Mouse (Mus musculus) embryonic facial prominence, embryonic 11.5 days (tissue): ENCODE measurements around the gene Hoxc11. TPM values are rescaled to one million over a fixed set of nuclear protein-coding genes. Genes with fewer than 3 reads are reported as not detected.

Experiments
- ATAC-seq: fragments of 200-750 bp; cut with Nextera tagmentation; replicated peaks from 2 replicates; pipeline ENCODE4 v1.8.0; 2017; ENCODE audit warnings: low read depth; ENCODE audit not compliant: insufficient number of reproducible peaks, low FRiP score, low TSS enrichment
- DNase-seq: peaks from one replicate; pipeline ENCODE4 v3.0.0-alpha.2; 2015; ENCODE audit warnings: low spot score
- H3K27ac ChIP-seq: fragments of 300-500 bp; sonication (generic); replicated peaks from 2 replicates; pipeline ENCODE4 v1.5.1; 2014; ENCODE audit warnings: mild to moderate bottlenecking, low read depth, low read length, control low read depth
- H3K27me3 ChIP-seq: fragments of 300-500 bp; sonication (generic); 2 replicates; pipeline ENCODE4 v1.6.1; 2014; ENCODE audit warnings: mild to moderate bottlenecking, low read length, moderate library complexity, mixed read lengths; ENCODE audit not compliant: control insufficient read depth, insufficient read depth
- H3K36me3 ChIP-seq: fragments of 300-500 bp; sonication (generic); replicated peaks from 2 replicates; pipeline ENCODE4 v1.6.1; 2014; ENCODE audit warnings: low read depth, mild to moderate bottlenecking, low read length, moderate library complexity, mixed read lengths; ENCODE audit not compliant: control insufficient read depth, insufficient read depth
- H3K4me1 ChIP-seq: fragments of 300-500 bp; sonication (generic); 2 replicates; pipeline ENCODE4 v1.6.1; 2014; ENCODE audit warnings: low read length, mixed read lengths; ENCODE audit not compliant: control insufficient read depth, insufficient read depth
- H3K4me2 ChIP-seq: fragments of 300-500 bp; sonication (generic); 2 replicates; pipeline ENCODE4 v1.6.1; 2014; ENCODE audit warnings: low read depth, mild to moderate bottlenecking, control low read depth, low read length, moderate library complexity
- H3K4me3 ChIP-seq: fragments of 300-500 bp; sonication (generic); 2 replicates; pipeline ENCODE4 v1.5.1; 2014; ENCODE audit warnings: low read depth, low read length, control low read depth
- H3K9ac ChIP-seq: fragments of 300-500 bp; sonication (generic); replicated peaks from 2 replicates; pipeline ENCODE4 v1.6.1; 2014; ENCODE audit warnings: mild to moderate bottlenecking, control low read depth, low read length
- H3K9me3 ChIP-seq: fragments of 300-500 bp; sonication (generic); replicated peaks from 2 replicates; pipeline ENCODE4 v1.6.1; 2016; ENCODE audit warnings: mild to moderate bottlenecking, low read length, inconsistent platforms, mixed read lengths; ENCODE audit not compliant: control insufficient read depth
- WGBS: fragments of 180-500 bp; shearing (Covaris S2); extraction: QIAGEN DNeasy Blood & Tissue Kit; methylation state at CpG from one replicate; pipeline ENCODE4 v1.1.7; 2014; 5-methylcytosine and 5-hydroxymethylcytosine counted together
- polyA plus RNA-seq: library from polyadenylated mRNA; unstranded; fragments of >200 nt; fragmentation: Nextera tagmentation; extraction: Ambion mirVana; gene quantifications from 2 replicates; pipeline ENCODE4 v1.2.1, GENCODE M21; 2014

Hoxc11 gene
- polyA plus RNA-seq, 1 experiment from 2014 or later = not detected

- 1% methylated on average over 26 of the region's 26 CpGs for WGBS
- Histone ChIP-seq H3K36me3 (no peaks in the 10 kb centered on the region), H3K9ac (no peak overlapping the region), H3K4me3 (no peak overlapping the region), H3K4me2 (no peak overlapping the region), H3K4me1 (no peaks in the 10 kb centered on the region), H3K27ac (no peak overlapping the region), H3K9me3 (no peaks in the 10 kb centered on the region), H3K27me3 (peaks cover 89% of the 10 kb centered on the region)
- DNase-seq = no peak
- no peak for ATAC-seq
Observed at GRCm38 (mm10) chr15:102965003-102965891, 11.0 kb downstream of the Hoxc11 start.

- WGBS = 3% methylated on average over 28 of the region's 30 CpGs
- no peaks in the 10 kb centered on the region for H3K36me3 ChIP-seq
- no peak overlapping the region for H3K9ac ChIP-seq
- DNase-seq = peak; percentile 88
- H3K27ac ChIP-seq = no peak overlapping the region
- H3K4me1 ChIP-seq = no peaks in the 10 kb centered on the region
- no peak overlapping the region for H3K4me2 ChIP-seq
- H3K27me3 ChIP-seq = peaks cover 89% of the 10 kb centered on the region
- no peaks in the 10 kb centered on the region for H3K9me3 ChIP-seq
- no peak overlapping the region for H3K4me3 ChIP-seq
- ATAC-seq = 0 out of 2 replicates have a peak, but pooled peaks have one; percentile 39
Observed at GRCm38 (mm10) chr15:102965892-102966775, 11.9 kb downstream of the Hoxc11 start.

- no peaks in the 10 kb centered on the region for H3K36me3 ChIP-seq
- peaks cover 90% of the 10 kb centered on the region for H3K27me3 ChIP-seq
- DNase-seq (no peak), ATAC-seq (no peak; the same call in 1 of the 2 replicates)
- no peak within 1 kb of the TSS for H3K27ac ChIP-seq
- no peaks in the 10 kb centered on the region for H3K4me1 ChIP-seq
- no peaks in the 10 kb centered on the region for H3K9me3 ChIP-seq
- 1% methylated on average over 27 of the region's 27 CpGs for WGBS
- no peak within 1 kb of the TSS for H3K4me3 ChIP-seq
- H3K9ac ChIP-seq = no peak within 1 kb of the TSS
- H3K4me2 ChIP-seq = no peak within 1 kb of the TSS
Observed at GRCm38 (mm10) chr15:102966776-102967311, 12.6 kb downstream of the Hoxc11 start, which contains the start of gene Hoxc10. TSS of gene Hoxc10 (plus strand) at chr15:102966796.

- H3K4me2 ChIP-seq = no peak within 1 kb of the TSS
- H3K4me1 ChIP-seq = no peaks in the 10 kb centered on the region
- no peaks in the 10 kb centered on the region for H3K9me3 ChIP-seq
- H3K9ac ChIP-seq = no peak within 1 kb of the TSS
- H3K4me3 ChIP-seq = no peak within 1 kb of the TSS
- DNase-seq (no peak), ATAC-seq (no peak)
- H3K36me3 ChIP-seq = no peaks in the 10 kb centered on the region
- H3K27me3 ChIP-seq = peaks cover 93% of the 10 kb centered on the region
- H3K27ac ChIP-seq = no peak within 1 kb of the TSS
- 2% methylated on average over 12 of the region's 12 CpGs for WGBS
Observed at GRCm38 (mm10) chr15:102967312-102967510, 13.0 kb downstream of the Hoxc11 start, which contains the start of gene Hoxc5. TSS of gene Hoxc5 (plus strand) at chr15:102967443.

- Histone ChIP-seq H3K27ac (no peak overlapping the region), H3K4me3 (no peak overlapping the region), H3K9me3 (no peaks in the 10 kb centered on the region), H3K36me3 (no peaks in the 10 kb centered on the region), H3K27me3 (peaks cover 93% of the 10 kb centered on the region), H3K9ac (no peak overlapping the region), H3K4me1 (no peaks in the 10 kb centered on the region), H3K4me2 (no peak overlapping the region)
- DNase-seq (no peak), ATAC-seq (no peak)
- WGBS = 1% methylated on average over 34 of the region's 34 CpGs
Observed at GRCm38 (mm10) chr15:102967511-102968397, 13.5 kb downstream of the Hoxc11 start.

GRCm38 (mm10) chr15:102969296-102969695, 15.1 kb downstream of the Hoxc11 start:
- Histone ChIP-seq H3K9me3 (no peaks in the 10 kb centered on the region), H3K36me3 (no peaks in the 10 kb centered on the region), H3K4me3 (no peak overlapping the region), H3K9ac (no peak overlapping the region), H3K27ac (no peak overlapping the region), H3K27me3 (peaks cover 96% of the 10 kb centered on the region), H3K4me1 (no peaks in the 10 kb centered on the region), H3K4me2 (no peak overlapping the region)
- no peak for ATAC-seq
- WGBS = 39% methylated on average over 1 of the region's 1 CpGs
- DNase-seq = no peak

GRCm38 (mm10) chr15:102970740-102971139, 16.5 kb downstream of the Hoxc11 start:
- WGBS = 1% methylated on average over 12 of the region's 12 CpGs
- Histone ChIP-seq H3K9ac (no peak overlapping the region), H3K4me3 (no peak overlapping the region), H3K4me1 (no peaks in the 10 kb centered on the region), H3K9me3 (no peaks in the 10 kb centered on the region), H3K27me3 (peaks cover 94% of the 10 kb centered on the region), H3K4me2 (no peak overlapping the region), H3K27ac (no peak overlapping the region), H3K36me3 (no peaks in the 10 kb centered on the region)
- DNase-seq = no peak
- no peak for ATAC-seq
